Mouse (Mus musculus): ENCODE measurements around the gene Zfand6. TPM values are rescaled to one million over a fixed set of nuclear protein-coding genes. Genes with fewer than 3 reads are reported as not detected.

The Zfand6 gene
- polyA plus RNA-seq, 1 experiment = 127 TPM

DNA sequence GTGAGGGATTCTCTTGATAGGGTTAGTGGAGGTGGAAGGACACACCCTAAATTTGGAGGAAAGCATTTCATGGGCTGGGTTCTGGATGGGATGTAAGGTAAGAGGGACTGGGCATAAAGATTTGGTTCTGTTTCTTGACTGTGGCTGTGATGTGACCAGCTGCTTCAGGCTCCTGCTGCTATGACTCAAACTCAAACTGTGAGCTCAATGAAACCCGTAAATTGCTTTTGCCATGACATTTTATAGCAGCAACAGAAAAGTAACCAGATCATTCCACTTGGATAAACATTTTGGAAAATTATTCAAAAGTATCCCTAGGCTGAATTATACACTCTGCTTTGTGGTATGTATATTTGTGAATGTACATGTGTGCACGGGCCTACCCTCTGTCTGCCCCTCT, 99.1 kb downstream of the Zfand6 start:
- no peak for DNase-seq (ENCODE audit: low read depth)
- TF ChIP-seq CTCF (IDR thresholded peaks at IDR 0.05; ENCODE audit: borderline replicate concordance, extremely low read depth, insufficient read depth, insufficient read length) = no peak
- TF ChIP-seq POLR2A (IDR thresholded peaks at IDR 0.05; ENCODE audit: borderline replicate concordance, extremely low read depth, insufficient read depth, insufficient read length, poor library complexity, severe bottlenecking) = no peak

DNA sequence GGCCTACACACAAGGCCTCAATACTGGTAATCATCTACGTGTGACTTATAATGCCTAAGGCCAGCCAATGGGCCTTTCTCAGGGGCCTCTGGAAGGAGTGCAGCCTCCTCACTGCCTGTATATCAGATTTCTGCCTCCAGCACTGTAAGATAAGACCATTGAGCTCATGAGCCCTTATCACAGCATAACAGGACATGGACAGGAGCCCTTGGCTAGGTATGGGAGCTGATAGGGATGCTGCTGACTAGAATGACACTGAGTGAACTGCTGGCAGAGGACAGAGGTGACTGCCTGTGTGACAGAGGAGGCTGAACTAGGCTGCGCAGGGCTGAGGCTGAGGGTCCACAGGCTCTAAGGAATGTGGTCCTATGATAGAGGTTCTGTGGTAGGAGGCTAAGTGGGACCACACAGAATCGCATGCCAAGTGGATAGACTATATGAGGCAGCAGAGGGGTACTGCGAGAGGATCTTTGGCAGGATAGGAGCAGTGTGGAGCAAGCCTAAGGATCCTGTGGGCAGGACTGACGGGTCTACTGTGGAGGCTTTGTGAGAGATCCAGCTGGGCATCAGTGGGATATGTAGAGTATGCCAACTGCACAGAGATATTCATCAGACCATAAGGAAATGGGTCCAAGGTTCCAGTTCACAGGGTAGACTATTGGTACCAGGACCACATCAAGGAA, 102.5 kb downstream of the Zfand6 start:
- no peak for TF ChIP-seq POLR2A (IDR thresholded peaks at IDR 0.05; ENCODE audit: borderline replicate concordance, extremely low read depth, insufficient read depth, insufficient read length, poor library complexity, severe bottlenecking)
- TF ChIP-seq CTCF (IDR thresholded peaks at IDR 0.05; ENCODE audit: borderline replicate concordance, extremely low read depth, insufficient read depth, insufficient read length) = no peak
- DNase-seq (ENCODE audit: low read depth) = no peak

DNA sequence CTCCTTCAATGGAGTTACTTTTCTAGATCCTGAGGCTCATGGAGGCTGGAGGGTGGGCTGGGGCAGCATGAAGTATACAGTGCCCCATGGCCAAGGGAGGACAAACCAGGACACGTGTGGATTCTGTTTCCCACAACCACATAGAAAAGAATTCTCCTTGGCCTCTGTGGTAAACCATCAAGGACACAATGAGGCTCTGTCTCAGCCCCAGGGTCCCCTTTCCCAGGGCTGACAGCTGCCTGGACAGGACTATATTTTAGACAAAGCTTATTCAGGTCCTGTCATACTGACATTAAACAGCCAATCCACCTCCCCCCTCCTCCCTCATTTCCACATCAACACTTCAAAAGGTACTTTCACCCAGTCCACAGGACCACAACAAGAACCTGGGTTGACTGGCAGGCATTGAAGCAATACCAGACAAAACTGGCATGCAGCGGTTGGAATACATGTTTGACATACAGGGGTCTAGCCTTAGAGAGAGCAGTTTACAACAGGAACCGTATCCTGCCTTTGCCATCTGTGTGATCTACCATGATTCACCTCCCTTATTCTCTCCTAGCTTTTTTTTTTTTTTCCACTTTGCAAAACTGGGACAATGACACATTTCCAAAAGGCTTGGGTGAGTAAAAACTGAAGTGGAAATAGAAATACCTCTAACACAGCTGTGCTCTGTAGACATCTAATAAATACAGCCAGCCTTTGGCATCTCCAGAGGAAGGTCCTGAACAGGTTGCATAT, 103.2 kb downstream of the Zfand6 start:
- DNase-seq (ENCODE audit: low read depth) = peak; percentile 80

DNA sequence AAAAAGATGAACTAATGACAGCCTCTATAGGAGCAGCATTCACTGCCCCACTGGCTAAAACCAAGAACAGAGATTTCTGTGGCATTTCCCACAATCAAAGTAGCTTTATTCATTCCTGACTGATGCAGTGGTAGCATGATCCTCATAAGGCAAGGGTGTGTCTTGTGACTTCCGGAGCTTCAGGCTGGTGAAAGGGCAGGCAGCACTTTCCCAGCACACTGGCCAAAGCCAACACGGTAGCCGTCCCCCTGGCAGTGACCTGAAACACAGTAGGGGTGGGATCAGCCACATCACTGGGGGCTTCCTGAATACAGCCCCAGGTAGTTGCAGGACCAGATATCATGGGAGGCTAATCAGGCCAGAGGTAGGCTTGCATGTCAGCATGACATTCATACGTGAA, 104.7 kb downstream of the Zfand6 start:
- no peak for TF ChIP-seq CTCF (IDR thresholded peaks at IDR 0.05; ENCODE audit: borderline replicate concordance, extremely low read depth, insufficient read depth, insufficient read length)
- no peak for TF ChIP-seq POLR2A (IDR thresholded peaks at IDR 0.05; ENCODE audit: borderline replicate concordance, extremely low read depth, insufficient read depth, insufficient read length, poor library complexity, severe bottlenecking)
- no peak for DNase-seq (ENCODE audit: low read depth)

More for the DNA sequence above, 103.2 kb downstream of the Zfand6 start:
- TF ChIP-seq CTCF (IDR thresholded peaks at IDR 0.05; ENCODE audit: borderline replicate concordance, extremely low read depth, insufficient read depth, insufficient read length) (no peak), POLR2A (IDR thresholded peaks at IDR 0.05; ENCODE audit: borderline replicate concordance, extremely low read depth, insufficient read depth, insufficient read length, poor library complexity, severe bottlenecking) (no peak)

DNA sequence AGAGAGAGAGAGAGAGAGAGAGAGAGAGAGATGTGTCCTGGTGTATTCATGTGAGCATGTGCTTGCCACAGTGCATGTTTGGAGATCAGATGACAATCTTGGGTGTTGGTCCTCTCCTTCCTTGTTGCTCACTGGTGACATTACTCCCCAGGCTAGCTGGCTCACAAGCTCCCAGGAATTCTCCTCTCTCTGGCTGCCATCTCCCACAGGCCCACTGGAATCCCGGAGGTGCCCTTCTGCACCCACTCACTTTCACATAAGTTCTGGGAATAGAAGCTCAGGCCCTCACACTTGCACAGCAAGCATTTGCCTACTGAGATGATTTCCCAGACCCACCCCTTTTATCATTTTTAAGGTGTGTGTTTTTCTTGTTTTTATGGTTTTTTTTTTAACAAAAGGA, 110.0 kb downstream of the Zfand6 start:
- TF ChIP-seq CTCF (IDR thresholded peaks at IDR 0.05; ENCODE audit: borderline replicate concordance, extremely low read depth, insufficient read depth, insufficient read length) (no peak), POLR2A (IDR thresholded peaks at IDR 0.05; ENCODE audit: borderline replicate concordance, extremely low read depth, insufficient read depth, insufficient read length, poor library complexity, severe bottlenecking) (no peak)

DNA sequence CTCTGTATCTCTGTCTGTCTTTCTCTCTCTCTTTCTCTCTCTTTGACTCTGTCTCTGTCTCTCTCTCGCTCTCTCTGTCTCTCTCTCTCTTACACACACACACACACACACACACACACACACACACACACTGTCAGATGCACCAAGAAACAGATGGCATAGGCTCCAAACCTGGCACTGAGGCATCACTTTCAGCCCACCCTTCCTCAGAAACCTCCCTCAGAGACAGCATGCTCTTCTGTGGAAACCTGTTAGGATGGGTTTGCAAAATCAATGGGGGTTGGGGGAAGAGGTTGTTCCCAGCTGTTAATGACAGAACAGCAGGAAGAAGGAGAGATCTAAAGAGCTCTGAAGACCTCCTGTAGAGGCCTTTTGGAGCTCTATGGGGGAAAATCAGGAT, 110.9 kb downstream of the Zfand6 start:
- peak; percentile 14 for DNase-seq (ENCODE audit: low read depth)
- TF ChIP-seq POLR2A (IDR thresholded peaks at IDR 0.05; ENCODE audit: borderline replicate concordance, extremely low read depth, insufficient read depth, insufficient read length, poor library complexity, severe bottlenecking) = no peak
- TF ChIP-seq CTCF (IDR thresholded peaks at IDR 0.05; ENCODE audit: borderline replicate concordance, extremely low read depth, insufficient read depth, insufficient read length) = no peak

More for the DNA sequence above, 110.0 kb downstream of the Zfand6 start:
- DNase-seq (ENCODE audit: low read depth) = no peak

DNA sequence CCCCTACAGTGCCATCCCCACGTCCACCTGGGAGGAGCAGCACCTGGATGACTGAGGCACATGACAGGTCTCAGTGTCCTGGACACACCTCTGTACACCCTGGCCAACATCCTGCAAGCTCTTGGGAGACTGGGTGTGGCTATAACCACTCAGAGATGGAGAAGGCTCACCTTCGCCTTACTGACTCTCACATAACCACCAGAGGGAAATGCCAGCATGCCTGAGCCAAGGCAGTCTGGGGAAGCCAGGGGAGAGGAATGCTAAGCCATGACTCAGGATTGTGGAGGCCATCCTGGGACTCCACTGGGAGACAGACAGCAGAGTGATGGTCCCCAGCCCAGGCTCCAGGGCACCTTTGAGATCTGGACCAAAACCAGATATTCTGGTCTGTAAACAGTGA, 112.7 kb downstream of the Zfand6 start:
- DNase-seq (ENCODE audit: low read depth) = no peak
- TF ChIP-seq POLR2A (IDR thresholded peaks at IDR 0.05; ENCODE audit: borderline replicate concordance, extremely low read depth, insufficient read depth, insufficient read length, poor library complexity, severe bottlenecking) (no peak), CTCF (IDR thresholded peaks at IDR 0.05; ENCODE audit: borderline replicate concordance, extremely low read depth, insufficient read depth, insufficient read length) (no peak)

DNA sequence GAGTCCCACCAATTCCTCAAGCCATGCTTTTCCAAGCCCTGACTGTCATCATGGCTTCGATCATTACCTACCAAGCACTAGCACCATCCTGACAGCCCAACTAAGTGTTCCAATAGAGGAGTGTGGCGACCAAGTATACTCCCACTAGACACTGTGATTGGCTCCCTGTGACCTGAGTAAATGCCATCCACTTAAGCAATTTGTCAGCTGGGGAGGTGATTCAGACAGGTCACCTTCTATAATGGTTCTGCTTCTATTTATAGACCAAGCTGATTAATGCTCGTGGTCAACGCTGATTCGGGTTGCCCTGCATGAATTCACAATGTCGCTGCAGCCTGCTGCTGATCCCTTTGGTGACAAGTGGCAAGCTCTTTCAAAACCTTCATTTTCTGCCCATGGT, 123.6 kb downstream of the Zfand6 start:
- DNase-seq (ENCODE audit: low read depth) = peak; percentile 13
- no peak for TF ChIP-seq POLR2A (IDR thresholded peaks at IDR 0.05; ENCODE audit: borderline replicate concordance, extremely low read depth, insufficient read depth, insufficient read length, poor library complexity, severe bottlenecking)
- TF ChIP-seq CTCF (IDR thresholded peaks at IDR 0.05; ENCODE audit: borderline replicate concordance, extremely low read depth, insufficient read depth, insufficient read length) = no peak

DNA sequence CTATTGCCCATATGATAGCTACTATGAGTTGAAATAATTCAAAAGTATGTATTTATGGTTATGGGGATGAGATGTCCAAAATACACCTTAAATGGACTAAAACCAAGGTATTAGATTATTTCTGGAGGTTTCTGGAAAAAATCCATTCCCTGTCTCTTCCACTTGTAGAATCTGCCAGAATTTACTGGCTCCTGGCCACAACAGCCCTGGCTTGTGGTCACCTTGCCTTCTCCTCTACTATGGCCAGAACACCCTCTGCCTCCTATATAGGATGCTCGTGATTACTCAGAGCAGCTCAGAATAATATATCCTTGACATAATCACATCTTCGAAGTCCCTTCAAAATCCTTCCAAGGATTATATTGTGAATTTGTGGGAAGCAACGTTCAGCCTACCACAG, 125.5 kb downstream of the Zfand6 start:
- no peak for DNase-seq (ENCODE audit: low read depth)

More for the DNA sequence above, 125.5 kb downstream of the Zfand6 start:
- no peak for TF ChIP-seq CTCF (IDR thresholded peaks at IDR 0.05; ENCODE audit: borderline replicate concordance, extremely low read depth, insufficient read depth, insufficient read length)
- TF ChIP-seq POLR2A (IDR thresholded peaks at IDR 0.05; ENCODE audit: borderline replicate concordance, extremely low read depth, insufficient read depth, insufficient read length, poor library complexity, severe bottlenecking) = no peak

Other genes with a start within 250 kb of the Zfand6 start
- gene Gm2115, start 161.0 kb downstream of the Zfand6 start, polyA plus RNA-seq (2012; rRNA removed) = 0.61 and 1.1 TPM in 2 replicates
- 13.3 and 16.4 TPM in 2 replicates for gene Fah, start 83.2 kb downstream of the Zfand6 start, polyA plus RNA-seq (2012; rRNA removed)
- not detected in 2 replicates for gene Olfr291, start 163.6 kb upstream of the Zfand6 start, polyA plus RNA-seq (2012; rRNA removed)